Mouse (Mus musculus) thymus, postnatal 25 days (tissue): ENCODE data around the gene Htr3a.

Experiments
- DNase-seq: peaks from one replicate; pipeline ENCODE4 v3.0.0; 2022

Gene Htr3a

DNA sequence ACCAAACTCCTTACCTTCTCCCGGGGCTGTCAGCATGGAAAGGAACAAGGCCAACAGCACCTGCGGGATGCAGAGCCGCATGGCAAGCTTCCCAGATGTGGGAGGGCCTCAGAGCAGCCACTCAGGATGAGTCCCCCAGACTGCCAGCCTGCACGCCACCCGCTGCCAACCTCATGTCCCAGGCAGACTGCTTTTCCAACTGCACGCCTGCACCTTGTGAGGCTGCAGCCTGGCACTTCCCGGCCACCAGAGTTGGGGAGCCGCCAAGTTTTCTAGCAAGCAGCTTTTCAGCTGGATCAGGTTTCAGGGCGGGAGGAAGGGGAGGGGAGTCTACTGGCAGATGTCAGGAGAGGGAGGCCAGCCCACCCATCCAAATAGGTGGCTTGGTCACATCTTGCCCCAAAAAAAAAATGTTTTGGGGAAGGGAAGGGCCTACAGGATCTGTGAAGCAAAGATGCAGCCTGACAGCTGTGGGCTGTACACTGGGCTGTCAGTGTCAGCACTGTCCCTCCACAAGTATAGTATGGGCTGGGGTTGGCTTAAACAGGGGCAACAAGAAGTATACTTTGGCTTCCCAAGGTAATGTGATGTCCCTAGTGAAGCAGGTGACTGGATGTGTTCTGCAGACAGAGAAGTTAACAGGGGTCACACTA, at the start of gene Htr3a:
Gene Htr3a (minus strand): TSS at position 215 of the 653 bp plus-strand sequence.
- no peak for DNase-seq

DNA sequence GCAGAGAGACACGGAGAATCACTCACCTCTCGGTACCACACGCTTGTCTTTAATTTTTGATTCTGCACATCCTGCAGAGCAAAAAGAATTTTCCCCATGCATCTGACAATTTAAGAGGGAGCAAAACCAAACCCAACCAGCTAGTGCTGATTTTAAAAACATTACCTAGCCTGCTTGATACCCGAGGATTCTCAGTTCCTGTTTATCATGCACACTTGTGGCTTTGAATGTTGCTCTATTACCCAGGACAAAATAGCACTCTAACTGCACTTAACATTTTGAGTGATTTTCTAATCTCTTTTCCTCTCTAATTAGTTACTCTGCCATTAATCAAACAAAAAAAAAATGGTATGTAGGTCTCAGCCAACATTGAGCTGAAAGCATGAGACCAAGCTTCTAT, 36.7 kb upstream of the Htr3a start:
- no peak for DNase-seq

DNA sequence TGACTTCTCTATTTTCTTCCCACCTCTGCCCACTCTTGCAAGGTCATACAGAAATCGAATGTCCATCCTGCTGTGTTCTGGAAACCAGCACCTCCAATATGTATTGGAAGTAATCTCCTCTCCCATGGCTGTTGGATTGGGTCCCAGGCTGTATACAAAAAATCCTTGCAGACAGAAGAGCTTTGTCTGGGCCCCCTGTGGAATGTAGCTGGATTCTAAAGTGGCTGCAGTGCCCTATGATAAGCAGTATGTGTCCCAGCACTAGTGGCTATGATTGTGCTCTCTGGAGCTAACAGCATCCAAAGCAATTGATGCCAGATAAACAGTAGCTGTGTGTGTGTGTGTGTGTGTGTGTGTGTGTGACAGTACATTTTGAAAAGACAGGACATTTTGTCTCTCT, 31.4 kb upstream of the Htr3a start:
- no peak for DNase-seq

DNA sequence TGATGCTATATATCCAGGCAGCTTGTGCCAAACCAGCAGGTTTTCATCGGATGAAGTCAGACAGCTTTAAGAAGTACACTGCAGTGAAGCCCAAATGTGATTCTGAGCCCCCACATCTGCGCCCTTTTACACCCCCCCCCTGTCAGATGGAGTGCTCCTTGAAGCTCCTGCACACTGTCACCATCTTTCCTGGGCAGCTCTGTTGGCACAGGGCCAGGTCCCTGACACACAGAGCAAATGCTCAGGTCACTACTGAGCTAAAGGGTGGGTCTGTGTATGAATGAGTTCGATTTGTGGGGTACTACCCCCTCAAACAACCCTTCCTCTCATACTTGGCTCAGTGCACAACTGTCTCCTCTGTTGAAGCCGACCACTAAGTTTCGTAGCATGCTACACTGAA, 18.5 kb upstream of the Htr3a start:
- DNase-seq, result no peak

DNA sequence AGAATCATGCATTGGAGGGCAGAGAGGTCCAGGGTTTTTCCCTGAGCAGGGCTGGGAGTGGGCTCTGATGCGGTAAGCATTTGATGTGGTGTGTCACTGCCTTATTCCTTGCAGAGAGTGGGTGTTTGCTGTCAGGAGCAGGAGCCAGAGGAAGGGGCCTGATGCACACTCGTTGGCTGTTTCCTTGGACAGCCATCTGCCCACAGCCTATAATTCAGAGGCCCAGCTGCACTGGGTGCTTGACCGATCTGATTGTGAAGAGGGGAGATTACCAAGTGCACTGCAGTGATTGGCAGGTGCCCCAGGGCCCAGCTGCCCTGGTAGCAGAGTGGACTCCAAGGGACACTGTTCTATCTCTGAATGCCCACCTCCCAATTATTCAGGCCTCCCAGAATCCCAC, 17.9 kb upstream of the Htr3a start:
- no peak for DNase-seq

DNA sequence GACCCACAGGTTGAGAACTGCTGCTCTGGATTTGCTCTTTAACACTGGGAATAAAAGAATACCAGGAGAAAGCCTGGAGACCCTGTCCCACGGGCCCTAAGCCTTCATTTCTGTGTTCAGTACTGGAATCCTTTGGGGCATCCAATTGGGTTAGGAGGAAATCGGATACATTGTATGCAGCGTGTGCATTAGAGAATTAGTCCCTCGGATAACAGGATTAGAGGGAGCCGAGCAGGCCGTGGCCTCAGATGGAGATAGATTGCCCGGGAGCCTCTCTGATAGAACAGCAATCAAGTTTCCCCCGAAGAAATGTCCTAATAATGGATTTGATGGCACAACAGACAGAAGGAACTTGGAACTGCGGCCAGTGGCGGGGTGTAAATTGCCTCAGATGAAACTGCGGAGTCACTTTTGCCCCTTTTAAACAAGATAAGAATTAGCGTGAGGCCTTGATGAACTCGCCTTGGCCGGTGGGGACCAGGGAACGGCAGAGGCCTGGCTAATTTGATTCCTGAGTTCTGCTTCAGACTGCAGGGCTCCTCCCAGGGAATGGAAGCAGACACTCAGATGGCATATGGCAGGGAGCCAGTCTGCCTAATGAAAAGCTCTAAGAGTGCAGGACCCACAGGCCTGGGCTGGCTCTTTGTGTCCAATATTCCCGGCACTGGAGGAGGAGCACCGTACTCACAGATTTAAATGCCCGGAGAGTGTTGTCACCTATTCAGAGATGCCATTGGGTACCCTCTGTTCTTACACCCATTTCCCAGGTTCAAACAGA, 5.3 kb upstream of the Htr3a start:
- no peak for DNase-seq

DNA sequence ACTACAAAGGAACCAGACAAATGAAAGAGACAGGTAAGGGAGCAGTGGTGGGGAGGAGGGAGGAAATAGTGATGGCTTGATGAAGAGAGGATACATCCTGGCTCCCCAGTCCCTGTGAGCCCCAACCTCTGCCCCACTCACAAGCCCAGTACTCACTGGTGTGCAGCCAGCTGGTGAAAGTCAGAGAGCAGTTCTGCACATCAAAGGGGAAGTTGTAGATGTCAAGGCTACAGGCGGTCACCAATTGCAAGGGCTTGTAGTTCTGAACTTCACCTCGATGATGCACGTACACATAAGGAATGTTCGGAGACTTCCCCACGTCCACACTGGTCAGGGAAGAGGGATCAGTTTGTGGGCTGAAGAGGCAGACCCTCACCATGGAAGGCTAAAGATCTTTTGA, 6.5 kb downstream of the Htr3a start:
- no peak for DNase-seq

DNA sequence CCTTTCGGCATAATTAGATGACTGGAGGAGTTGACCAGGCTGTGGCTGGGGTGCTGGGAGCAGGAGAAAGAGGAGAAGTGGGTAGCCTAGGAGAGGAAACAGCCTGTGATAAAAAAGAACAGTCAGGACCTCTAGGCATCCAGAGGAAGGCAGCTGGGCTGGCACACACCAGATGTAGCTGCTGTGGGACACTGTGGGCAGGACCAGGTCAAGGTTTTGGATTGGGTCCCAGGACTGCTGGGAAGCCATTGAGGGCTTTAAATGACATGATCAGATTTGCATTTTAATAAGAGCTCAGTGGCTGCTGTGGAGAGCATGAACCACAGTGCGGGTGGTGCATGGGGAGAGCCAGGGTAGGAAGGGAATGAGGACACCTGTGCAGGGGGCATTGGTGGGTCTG, 7.1 kb downstream of the Htr3a start:
- no peak for DNase-seq

DNA sequence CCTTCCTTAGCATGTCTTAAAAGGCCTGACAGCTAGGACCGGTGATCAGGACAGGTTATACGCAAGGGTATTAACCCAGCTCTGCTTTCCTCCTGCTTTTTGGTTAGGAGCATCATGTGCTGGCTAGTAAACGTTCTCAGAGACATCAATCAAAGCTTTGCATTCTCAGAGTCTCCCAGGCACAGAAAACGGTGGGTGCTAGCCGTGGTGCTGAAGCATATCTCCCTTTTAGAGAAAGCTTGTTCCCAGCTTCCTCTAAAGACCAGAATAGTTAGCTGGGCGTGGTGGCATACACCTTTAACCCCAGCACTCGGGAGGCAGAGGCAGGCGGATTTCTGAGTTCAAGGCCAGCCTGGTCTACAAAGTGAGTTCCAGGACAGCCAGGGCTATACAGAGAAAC, 12.3 kb downstream of the Htr3a start:
- peak; percentile 2 for DNase-seq

DNA sequence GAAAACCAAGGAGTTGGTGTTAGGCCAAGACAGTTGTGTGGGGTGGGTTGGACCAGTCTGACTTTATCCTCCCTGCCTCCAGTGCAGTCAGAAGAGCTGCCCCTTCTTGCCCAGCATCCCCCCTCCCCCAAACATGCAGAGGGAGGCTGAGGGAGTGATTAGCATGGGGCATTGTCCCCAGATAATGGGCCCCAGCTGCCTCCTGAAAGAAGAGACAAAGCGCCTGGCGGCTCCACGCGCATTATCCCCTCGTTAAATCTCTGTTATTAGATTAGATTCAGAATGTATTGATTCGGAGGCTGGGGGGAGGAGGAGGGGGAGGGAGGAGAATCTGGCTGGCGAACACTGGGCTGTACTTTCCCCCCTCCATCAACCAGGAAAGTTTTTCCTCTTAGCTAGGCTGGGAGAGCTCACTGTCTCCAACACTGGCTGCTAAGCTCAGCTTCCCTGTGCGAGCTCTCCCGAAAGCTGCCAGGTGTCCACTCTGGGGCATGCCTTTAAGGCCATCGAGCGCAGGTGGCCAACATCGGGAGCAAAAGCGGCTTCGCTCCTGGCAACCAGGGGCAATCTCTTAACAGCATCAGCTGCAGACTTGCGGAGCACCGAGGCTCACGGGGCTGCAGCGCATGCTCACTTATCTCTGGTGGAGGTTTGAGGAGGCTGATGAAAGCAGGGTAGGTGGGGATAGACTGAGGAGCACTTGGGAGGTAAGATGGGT, 14.9 kb downstream of the Htr3a start:
- DNase-seq, result no peak

DNA sequence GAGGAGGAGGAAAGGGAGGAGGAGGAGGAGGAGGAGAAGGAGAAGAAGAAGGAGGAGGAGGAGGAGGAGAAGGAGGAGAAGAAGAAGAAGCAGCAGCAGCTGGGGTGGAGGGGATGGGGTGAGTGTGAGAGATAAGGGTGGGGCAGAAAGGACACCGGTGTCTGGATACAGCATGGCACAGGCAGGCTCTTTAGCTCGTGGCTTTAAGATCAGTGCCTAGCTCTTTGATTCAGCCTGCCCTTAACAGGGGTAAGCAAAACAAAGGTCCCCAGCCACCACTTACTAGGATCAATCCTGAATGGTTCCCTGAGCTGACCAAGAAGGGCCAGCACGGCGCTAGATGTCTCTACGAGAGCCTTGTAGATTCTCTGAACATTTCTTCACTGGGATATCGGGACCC, 16.1 kb downstream of the Htr3a start:
- DNase-seq, result no peak

DNA sequence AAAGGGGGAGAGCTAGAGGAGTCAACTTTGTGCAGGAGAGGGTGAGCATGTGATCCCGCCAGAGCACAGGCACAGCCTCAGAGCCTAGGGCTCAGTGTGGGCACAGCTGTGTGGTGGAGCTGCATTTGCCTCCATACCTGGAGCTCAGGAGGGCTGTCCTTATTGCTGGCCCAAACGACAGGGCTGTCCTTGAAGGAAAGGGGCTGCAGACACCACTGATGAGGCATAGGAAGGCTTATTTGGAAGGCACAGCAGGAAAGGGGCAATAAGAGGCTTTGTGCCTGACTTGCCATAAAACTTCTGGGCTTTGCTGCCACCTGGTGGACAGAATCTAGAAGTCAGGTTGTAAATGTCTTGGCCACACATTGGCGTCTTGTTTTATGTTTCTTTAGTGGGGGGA, 16.9 kb downstream of the Htr3a start:
- DNase-seq, result peak; percentile 52

DNA sequence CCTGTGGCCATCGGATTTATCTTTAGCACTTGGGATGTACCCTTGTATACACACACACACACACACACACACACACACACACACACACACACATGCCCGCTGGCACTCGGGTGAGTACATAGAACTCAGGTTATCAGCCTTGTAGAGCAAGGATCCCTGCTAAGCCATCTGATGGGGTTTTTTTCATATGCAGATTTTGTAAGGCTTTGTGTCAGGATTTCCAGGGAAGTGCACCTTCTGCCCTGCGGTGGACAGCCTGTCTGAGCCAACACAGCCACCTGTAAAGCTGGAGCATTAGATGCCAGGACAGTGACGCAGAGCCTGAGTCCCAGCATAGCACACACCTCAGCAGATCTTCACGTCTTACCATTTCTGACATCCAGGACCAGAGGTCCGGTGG, 21.8 kb downstream of the Htr3a start:
- DNase-seq, result no peak

DNA sequence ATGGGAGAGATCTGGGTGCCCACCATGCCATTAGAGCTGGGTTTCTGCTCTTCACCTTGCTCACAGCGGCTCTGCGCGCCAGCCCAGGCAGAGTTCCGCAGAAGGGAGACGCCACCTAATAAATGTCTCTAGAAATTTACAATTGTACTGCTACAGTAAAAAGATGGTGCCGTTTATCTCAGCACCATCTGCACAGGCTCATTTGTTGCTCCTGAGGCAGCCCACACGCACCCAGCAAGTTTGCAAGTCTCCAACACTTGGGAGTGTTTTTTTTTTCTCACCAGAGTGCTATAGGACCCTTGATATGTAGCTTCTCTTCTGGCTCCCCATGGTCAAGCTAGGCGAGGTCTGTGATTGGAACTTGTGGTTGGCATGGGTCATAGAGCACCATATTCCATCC, 38.0 kb downstream of the Htr3a start:
- no peak for DNase-seq

DNA sequence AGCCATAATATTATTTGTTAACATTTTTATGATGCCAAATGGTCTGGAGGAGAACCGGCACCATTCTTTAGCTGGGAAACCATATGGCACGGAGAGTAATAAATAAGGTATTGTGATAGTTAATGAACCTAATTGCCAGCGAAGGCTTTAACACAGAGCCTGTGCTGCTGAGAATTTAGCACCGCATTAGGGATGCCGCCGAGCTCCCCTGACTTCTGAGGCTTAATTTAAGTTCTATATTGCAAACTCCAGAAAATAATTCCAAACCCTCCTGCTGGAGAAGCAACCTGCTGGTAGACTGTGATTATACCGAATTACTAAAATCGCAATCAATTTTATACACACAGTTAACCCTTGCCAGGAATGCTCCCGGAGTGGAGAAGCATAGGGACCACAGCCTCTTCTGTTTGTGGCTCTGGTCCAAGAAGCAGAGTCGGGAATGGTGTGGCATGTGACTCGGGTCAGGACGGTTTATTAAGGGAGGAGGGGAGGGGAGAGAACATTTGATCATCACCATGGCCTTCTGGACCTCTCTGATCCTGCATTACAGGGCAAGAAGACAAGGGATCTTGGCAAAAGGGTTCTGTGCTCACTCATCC, 44.3 kb downstream of the Htr3a start:
- no peak for DNase-seq

DNA sequence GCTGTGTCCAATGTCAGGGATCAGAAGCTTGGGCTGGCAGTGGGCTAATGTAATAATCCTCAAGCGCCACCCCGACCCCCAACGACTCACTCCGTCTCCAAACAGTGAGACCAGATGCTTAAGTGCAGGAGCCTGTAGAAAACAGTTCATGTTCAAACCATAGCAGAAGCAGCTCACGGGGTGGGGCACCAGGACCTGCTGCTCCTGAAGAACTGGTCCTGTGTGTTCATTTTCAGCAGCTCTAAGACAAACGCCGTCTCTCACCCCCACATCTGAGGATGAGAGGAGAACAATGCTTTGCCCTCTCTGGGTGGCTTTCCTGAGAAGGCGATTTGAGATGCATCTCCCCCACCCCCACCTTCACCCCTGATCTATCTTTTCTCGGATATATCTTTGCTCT, 45.7 kb downstream of the Htr3a start:
- no peak for DNase-seq

DNA sequence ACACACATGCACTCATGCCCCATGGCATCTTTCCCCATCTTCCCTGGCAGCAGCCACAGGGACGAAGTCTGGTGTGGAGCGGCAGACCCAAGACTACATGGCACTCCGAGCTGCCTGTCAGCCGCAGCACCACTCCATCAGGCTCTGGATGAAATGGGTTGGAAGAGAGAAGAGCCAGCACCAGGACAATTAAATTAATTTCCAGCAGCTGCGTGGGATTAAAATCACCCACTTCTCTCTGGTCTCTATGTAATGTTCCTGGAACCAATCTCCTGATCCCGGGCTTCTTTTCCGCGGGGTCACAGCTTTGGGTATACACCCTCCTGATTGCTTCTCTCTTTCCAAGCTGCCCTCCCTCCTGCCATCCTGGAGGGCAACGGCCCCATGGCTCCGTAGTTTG, 49.4 kb downstream of the Htr3a start:
- no peak for DNase-seq

DNA sequence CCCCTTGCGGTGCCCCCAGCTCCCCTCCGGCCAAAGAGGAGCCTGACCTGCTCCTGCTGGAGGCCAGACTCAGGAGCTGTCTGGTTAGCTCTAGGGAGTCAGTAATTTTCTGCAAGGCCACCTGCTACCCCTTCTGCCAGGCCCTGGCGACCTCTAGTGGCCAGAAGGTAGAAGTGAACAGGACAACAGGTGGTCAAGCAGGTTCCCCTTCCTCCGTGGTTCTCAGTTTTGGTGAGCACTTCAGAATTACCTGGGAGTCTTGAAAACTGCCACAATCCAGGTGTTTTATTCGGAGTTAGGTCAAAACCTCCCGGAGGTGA, 50.4 kb downstream of the Htr3a start:
- peak; percentile 65 for DNase-seq

DNA sequence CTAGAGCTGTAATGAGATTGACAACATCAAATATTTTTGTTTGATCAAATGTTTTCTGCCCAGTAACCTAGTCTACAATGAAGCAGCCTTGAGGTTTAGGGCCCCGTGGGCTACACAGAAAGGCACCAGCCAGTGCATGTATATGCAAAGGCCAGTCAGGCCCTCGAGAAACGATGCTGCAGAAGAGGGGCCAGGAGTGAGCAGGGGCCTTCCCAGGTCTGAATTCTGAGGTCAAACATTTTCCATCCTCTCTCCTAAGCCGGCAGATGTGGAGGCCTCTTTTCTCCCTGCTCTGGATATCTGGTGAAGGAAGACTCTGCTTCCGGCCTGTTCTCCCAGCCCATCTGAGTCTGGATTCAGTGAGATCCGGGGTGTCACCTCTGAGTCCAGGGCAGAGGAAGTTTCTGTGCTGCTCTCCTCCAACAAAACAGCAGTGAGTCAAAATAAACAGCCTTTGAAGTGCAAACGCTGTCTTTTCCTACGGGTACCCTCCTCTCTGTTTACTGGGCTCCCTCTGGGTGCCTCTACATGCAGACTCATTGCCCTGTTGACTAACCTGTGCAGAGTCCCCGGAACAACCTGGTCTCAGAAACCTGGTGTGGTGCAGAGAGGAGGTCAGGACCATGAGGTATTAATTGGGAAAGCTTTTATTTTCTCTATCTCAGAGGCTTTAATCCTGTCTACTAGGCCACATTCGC, 50.9 kb downstream of the Htr3a start:
- DNase-seq, result no peak

DNA sequence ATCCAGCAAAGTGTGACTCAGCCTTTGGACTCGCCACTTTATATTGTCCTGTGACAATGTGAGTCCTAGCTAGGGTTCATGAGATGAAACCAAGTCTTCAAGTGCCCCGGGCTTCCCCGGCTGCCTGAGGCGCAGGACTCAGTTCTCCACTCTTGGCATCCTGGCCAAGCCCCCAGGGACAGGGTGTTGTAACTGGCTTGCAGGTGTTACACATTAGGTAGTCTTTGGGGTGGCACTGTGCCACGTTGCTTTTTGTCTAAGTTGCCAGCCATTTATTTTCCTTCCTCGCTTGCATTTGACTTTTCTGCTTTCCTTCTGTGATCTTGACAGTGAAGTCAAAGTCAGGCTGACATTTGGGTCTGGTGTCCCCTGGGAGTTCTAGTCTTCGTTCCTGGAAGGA, 53.0 kb downstream of the Htr3a start:
- no peak for DNase-seq

DNA sequence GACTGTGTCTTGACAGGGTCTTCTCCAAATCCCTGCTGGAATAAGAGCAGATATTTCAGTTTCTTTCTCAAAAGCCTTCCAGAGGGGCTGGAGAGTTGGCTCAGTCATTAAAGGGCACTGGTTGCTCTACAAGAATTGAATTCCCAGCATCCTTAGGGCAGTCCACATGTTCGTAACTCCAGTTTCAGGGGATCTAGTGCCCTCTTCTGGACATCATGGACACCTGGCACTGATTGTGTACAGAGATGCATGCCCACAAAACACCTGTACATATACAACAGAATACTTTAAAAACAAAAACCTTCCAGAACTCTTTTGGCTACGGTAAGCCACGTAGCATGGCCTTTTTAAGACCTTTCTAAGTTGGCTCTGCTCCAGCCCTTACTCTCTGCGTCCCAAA, 54.7 kb downstream of the Htr3a start:
- no peak for DNase-seq

DNA sequence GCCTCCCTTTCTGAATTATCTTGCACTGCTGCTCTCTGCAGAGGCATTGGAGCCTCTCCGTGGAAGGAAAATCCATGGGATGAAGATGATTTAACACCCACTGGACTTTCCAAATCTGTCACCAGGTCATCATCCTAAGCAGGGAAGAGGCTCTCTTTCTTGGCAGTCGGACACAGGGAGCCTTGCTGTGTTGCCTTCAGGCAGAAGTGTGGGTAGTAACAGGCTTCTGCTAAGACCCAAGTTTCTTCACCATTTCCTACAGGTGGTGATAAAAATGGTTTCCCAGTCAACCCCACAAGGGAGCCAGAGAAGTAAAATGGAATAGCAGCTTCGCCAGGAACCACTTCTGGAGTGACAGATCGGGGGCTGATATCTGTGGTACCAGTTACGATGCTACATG, 61.4 kb downstream of the Htr3a start:
- no peak for DNase-seq
